Mouse (Mus musculus): ENCODE results near the gene Bsnd. TPM values are rescaled to one million over a fixed set of nuclear protein-coding genes. Genes with fewer than 3 reads are reported as not detected.

Bsnd gene
- polyA plus RNA-seq, 1 experiment from 2014 or later = 4.8 TPM

DNA sequence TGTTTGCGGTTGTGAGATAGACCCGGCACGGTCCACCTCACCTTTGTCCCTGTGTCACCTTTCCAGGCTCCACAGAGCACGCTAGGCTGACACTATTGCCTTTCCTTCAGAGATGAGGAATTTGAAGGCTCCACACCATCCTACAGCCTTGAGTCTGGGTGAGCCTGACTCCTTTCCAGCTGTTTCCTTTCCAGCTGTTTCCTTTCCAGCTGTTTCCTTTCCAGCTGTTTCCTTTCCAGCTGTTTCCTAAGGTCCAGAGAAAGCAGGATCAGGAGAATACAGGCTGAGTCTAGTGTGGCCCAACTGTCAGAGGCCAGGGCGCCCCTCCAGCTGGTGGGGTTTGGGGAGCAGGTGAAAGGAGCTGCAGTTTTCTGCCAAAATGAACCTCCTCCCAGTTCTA, 21.2 kb downstream of the Bsnd start:
- no peaks in the 10 kb centered on the region for H3K9me3 ChIP-seq (ENCODE audit: control insufficient read depth, low read length)
- H3K27ac ChIP-seq (ENCODE audit: low read depth, low read length) = no peak overlapping the region
- 57% methylated on average over 5 of the region's 5 CpGs for WGBS
- no peak for ATAC-seq (ENCODE audit: low FRiP score, low TSS enrichment)
- no peaks in the 10 kb centered on the region for H3K36me3 ChIP-seq (ENCODE audit: control insufficient read depth, insufficient read depth, low read length)
- H3K4me2 ChIP-seq (replicated peaks; ENCODE audit: low read depth, low read length) = no peak overlapping the region
- no peaks in the 10 kb centered on the region for H3K27me3 ChIP-seq (ENCODE audit: control insufficient read depth, insufficient read depth, low read length)
- no peak overlapping the region for H3K9ac ChIP-seq (ENCODE audit: low read depth, low read length)
- H3K4me1 ChIP-seq (ENCODE audit: control insufficient read depth, insufficient read depth, low read length) = no peaks in the 10 kb centered on the region
- no peak overlapping the region for H3K4me3 ChIP-seq (ENCODE audit: low read length)

DNA sequence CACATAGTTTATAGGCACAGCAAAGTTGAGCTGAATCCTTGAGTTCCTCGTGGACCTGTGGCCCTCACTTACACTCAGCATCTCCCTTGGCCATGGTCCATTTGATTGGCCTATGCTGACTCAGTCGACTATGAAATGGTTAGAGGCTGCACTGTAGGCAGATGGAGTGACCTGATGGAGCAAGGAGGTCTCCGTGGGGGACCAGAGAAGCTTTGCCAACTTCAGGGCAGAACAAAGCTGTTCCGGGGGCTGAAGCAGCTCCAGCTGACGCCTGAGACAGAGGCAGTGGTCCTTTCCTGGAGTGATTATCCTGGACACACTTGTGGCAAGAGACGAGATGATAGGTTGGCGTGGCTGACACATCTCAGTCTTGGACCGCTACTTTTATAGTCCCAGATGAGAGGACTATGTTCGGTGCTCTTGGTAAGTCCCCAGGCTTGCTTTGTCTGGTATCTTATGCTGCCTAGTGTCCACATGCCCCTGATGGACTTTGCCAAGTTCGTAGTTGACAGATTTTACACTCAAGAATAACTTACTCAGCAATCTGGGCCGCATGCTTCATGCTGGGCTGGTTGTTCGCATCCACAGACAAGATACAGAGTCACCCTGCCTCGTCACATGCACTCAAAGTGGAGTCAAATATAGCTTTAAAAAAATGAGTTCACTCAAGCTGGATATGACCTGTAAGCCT, 24.5 kb downstream of the Bsnd start:
- Histone ChIP-seq H3K36me3 (ENCODE audit: control insufficient read depth, insufficient read depth, low read length) (no peaks in the 10 kb centered on the region), H3K4me3 (ENCODE audit: low read length) (no peak overlapping the region), H3K27me3 (ENCODE audit: control insufficient read depth, insufficient read depth, low read length) (peaks cover 22% of the 10 kb centered on the region), H3K4me1 (ENCODE audit: control insufficient read depth, insufficient read depth, low read length) (peaks cover 7% of the 10 kb centered on the region; the same call in 1 of the 2 replicates), H3K9ac (ENCODE audit: low read depth, low read length) (no peak overlapping the region), H3K4me2 (replicated peaks; ENCODE audit: low read depth, low read length) (no peak overlapping the region), H3K27ac (ENCODE audit: low read depth, low read length) (no peak overlapping the region), H3K9me3 (ENCODE audit: control insufficient read depth, low read length) (no peaks in the 10 kb centered on the region)
- ATAC-seq (ENCODE audit: low FRiP score, low TSS enrichment) = no peak
- 81% methylated on average over 13 of the region's 13 CpGs for WGBS

DNA sequence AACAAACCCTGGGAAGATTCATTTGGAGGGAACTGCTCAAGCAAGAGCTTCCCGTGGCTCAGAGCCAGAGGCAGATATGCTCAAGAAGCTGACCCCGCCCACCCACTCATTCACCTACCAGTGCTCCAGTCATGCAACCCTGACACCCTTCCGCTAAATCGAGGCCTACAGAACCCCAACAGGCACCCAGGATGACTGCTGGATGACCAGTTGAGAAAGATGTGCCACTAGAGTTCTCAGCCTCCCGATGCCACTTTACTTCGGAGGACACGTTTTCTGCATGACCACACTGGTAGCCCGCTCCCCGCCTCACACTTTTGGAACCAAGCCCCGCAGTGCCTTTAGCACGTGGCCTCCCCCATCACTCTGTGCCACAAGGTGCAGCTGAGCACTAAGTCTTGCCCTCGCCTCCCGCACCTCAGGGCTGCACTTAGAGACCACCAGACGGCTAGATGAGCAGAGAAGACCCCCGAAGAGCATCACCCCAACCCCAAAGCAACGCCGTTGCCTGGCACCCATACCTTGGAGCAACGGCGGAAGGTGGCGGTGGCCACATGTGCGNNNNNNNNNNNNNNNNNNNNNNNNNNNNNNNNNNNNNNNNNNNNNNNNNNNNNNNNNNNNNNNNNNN, 28.8 kb downstream of the Bsnd start:
- 28% methylated on average over 21 of the region's 21 CpGs for WGBS
- H3K4me3 ChIP-seq (ENCODE audit: low read length) = peak overlapping the region; percentile 34
- peaks cover 7% of the 10 kb centered on the region; the same call in 1 of the 2 replicates for H3K4me1 ChIP-seq (ENCODE audit: control insufficient read depth, insufficient read depth, low read length)
- no peak for ATAC-seq (ENCODE audit: low FRiP score, low TSS enrichment)
- no peak overlapping the region for H3K27ac ChIP-seq (ENCODE audit: low read depth, low read length)
- H3K36me3 ChIP-seq (ENCODE audit: control insufficient read depth, insufficient read depth, low read length) = no peaks in the 10 kb centered on the region
- peaks cover 24% of the 10 kb centered on the region for H3K27me3 ChIP-seq (ENCODE audit: control insufficient read depth, insufficient read depth, low read length)
- H3K9ac ChIP-seq (ENCODE audit: low read depth, low read length) = peak overlapping the region; percentile 36; the same call in 1 of the 2 replicates
- no peaks in the 10 kb centered on the region for H3K9me3 ChIP-seq (ENCODE audit: control insufficient read depth, low read length)
- H3K4me2 ChIP-seq (replicated peaks; ENCODE audit: low read depth, low read length) = peak overlapping the region; percentile 52

DNA sequence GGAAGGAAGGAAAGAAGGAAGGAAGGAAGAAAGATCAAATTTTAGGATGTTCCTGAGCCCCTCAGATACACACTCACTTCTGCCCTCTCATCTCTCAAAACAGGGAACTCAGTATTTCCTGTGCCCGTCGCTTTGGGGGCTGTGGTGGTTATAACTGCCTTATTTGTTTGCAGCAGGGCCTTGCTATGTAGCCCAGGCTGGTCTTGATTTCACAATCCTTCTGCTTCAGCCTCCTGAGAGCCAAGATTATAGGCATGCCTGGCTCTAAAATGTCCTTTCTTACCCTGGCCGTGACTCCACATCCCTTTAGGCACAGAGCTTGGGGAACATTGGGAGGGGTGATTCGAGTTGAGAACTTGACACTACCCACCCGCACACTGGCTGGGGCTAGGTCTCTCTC, 29.6 kb downstream of the Bsnd start:
- WGBS = 78% methylated on average over 5 of the region's 5 CpGs

DNA sequence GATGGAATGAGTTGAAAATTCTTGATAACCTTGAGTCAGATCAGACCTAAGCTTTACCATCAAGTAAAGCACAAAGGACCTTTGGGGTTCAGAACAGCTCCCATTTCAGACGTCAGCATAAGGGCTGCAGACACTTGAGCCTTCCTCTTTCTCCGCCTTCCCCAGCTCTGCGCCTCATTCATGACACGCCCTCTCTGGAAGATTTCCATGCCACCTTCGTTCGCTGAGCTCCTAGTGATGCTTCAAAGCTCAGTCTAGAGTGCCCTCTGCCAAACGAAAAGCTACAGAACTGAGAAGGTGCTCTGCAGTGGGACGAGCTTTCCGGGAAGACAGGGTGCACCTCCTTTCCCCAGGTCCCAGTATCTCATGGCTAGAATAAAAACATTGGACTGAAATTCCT, 30.1 kb downstream of the Bsnd start:
- no peak overlapping the region for H3K4me3 ChIP-seq (ENCODE audit: low read length)
- no peak for ATAC-seq (ENCODE audit: low FRiP score, low TSS enrichment)
- H3K36me3 ChIP-seq (ENCODE audit: control insufficient read depth, insufficient read depth, low read length) = no peaks in the 10 kb centered on the region
- 78% methylated on average over 9 of the region's 9 CpGs for WGBS
- H3K27me3 ChIP-seq (ENCODE audit: control insufficient read depth, insufficient read depth, low read length) = peaks cover 24% of the 10 kb centered on the region
- H3K4me1 ChIP-seq (ENCODE audit: control insufficient read depth, insufficient read depth, low read length) = peaks cover 7% of the 10 kb centered on the region; the same call in 1 of the 2 replicates
- no peak overlapping the region for H3K4me2 ChIP-seq (replicated peaks; ENCODE audit: low read depth, low read length)
- H3K9me3 ChIP-seq (ENCODE audit: control insufficient read depth, low read length) = no peaks in the 10 kb centered on the region
- H3K27ac ChIP-seq (ENCODE audit: low read depth, low read length) = no peak overlapping the region
- H3K9ac ChIP-seq (ENCODE audit: low read depth, low read length) = no peak overlapping the region

More for the DNA sequence above, 29.6 kb downstream of the Bsnd start:
- H3K4me3 ChIP-seq (ENCODE audit: low read length) = no peak overlapping the region
- H3K9ac ChIP-seq (ENCODE audit: low read depth, low read length) = no peak overlapping the region
- H3K36me3 ChIP-seq (ENCODE audit: control insufficient read depth, insufficient read depth, low read length) = no peaks in the 10 kb centered on the region
- H3K9me3 ChIP-seq (ENCODE audit: control insufficient read depth, low read length) = no peaks in the 10 kb centered on the region
- no peak overlapping the region for H3K27ac ChIP-seq (ENCODE audit: low read depth, low read length)
- ATAC-seq (ENCODE audit: low FRiP score, low TSS enrichment) = no peak
- H3K4me2 ChIP-seq (replicated peaks; ENCODE audit: low read depth, low read length) = no peak overlapping the region
- peaks cover 7% of the 10 kb centered on the region; the same call in 1 of the 2 replicates for H3K4me1 ChIP-seq (ENCODE audit: control insufficient read depth, insufficient read depth, low read length)
- H3K27me3 ChIP-seq (ENCODE audit: control insufficient read depth, insufficient read depth, low read length) = peaks cover 24% of the 10 kb centered on the region

DNA sequence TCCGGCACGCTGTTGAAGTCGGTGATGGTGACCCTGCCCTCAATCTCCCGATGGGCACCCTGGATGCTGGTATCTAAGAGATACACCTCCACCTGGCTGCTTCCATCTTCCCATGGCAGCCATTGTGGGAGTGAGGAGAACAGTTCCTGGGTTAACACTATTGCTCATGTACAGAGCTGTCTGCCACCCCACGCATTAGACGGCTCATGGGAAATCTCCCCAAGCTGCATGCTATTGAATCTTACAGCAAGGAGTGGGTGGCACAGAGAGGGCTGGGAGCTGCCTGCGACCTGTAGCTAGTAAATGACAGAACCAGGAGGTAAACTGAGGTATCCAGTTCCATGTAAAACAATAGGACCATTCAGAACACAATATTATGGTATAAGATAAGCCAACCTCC, 37.5 kb downstream of the Bsnd start:
- H3K9ac ChIP-seq (ENCODE audit: low read depth, low read length) = no peak overlapping the region
- H3K4me3 ChIP-seq (ENCODE audit: low read length) = no peak overlapping the region
- ATAC-seq (ENCODE audit: low FRiP score, low TSS enrichment) = no peak
- H3K36me3 ChIP-seq (ENCODE audit: control insufficient read depth, insufficient read depth, low read length) = no peaks in the 10 kb centered on the region
- H3K4me1 ChIP-seq (ENCODE audit: control insufficient read depth, insufficient read depth, low read length) = no peaks in the 10 kb centered on the region
- H3K9me3 ChIP-seq (ENCODE audit: control insufficient read depth, low read length) = no peaks in the 10 kb centered on the region
- H3K27ac ChIP-seq (ENCODE audit: low read depth, low read length) = no peak overlapping the region
- no peaks in the 10 kb centered on the region for H3K27me3 ChIP-seq (ENCODE audit: control insufficient read depth, insufficient read depth, low read length)
- 93% methylated on average over 7 of the region's 7 CpGs for whole genome bisulfite sequencing
- H3K4me2 ChIP-seq (replicated peaks; ENCODE audit: low read depth, low read length) = no peak overlapping the region

DNA sequence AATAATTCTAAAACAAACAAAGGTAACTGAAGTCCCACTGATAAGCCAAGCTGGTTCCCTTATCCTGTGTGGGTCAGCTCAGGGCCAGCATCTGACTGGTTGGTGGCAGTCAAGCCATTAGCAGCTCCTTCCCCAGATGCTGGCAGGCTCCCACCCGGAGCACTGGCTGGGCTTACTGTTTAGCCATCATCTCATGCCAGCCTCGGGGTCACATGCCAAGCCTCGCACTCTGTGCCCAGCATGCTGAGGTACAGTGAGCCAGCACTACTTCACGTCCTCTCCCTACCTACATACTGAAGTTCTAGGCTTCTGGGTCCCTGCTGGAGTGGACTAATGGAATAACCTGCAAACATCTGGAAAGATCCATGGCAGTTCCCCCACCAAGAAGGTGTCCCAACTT, 38.6 kb downstream of the Bsnd start:
- Histone ChIP-seq H3K9me3 (ENCODE audit: control insufficient read depth, low read length) (no peaks in the 10 kb centered on the region), H3K27ac (ENCODE audit: low read depth, low read length) (no peak overlapping the region), H3K4me3 (ENCODE audit: low read length) (no peak overlapping the region), H3K9ac (ENCODE audit: low read depth, low read length) (no peak overlapping the region), H3K27me3 (ENCODE audit: control insufficient read depth, insufficient read depth, low read length) (no peaks in the 10 kb centered on the region), H3K4me1 (ENCODE audit: control insufficient read depth, insufficient read depth, low read length) (no peaks in the 10 kb centered on the region), H3K4me2 (replicated peaks; ENCODE audit: low read depth, low read length) (no peak overlapping the region), H3K36me3 (ENCODE audit: control insufficient read depth, insufficient read depth, low read length) (no peaks in the 10 kb centered on the region)
- no peak for ATAC-seq (ENCODE audit: low FRiP score, low TSS enrichment)
- WGBS = 80% methylated on average over 4 of the region's 4 CpGs

DNA sequence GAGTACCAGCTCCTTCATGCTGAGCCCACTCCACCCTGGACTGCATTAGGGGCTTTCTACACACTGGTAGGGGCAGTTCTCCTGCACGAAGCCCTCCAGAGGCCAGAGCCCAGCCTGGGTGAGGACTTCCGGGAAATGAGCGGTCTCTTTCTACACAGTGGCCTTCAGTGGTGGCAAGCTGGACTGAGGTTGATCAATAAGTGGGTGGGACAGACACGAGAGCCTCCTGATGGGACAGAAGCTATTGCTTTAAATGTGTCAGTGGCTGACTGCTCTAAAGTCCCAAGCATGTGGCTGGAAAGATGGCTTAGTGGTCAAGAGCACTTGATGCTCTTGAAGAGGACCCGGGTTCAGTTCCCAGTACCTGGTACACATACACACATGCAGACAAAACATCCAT, 39.0 kb downstream of the Bsnd start:
- Histone ChIP-seq H3K36me3 (ENCODE audit: control insufficient read depth, insufficient read depth, low read length) (no peaks in the 10 kb centered on the region), H3K27me3 (ENCODE audit: control insufficient read depth, insufficient read depth, low read length) (no peaks in the 10 kb centered on the region), H3K4me1 (ENCODE audit: control insufficient read depth, insufficient read depth, low read length) (no peaks in the 10 kb centered on the region), H3K9me3 (ENCODE audit: control insufficient read depth, low read length) (no peaks in the 10 kb centered on the region), H3K9ac (ENCODE audit: low read depth, low read length) (no peak overlapping the region), H3K27ac (ENCODE audit: low read depth, low read length) (no peak overlapping the region), H3K4me2 (replicated peaks; ENCODE audit: low read depth, low read length) (no peak overlapping the region), H3K4me3 (ENCODE audit: low read length) (no peak overlapping the region)
- no peak for ATAC-seq (ENCODE audit: low FRiP score, low TSS enrichment)
- 90% methylated on average over 5 of the region's 5 CpGs for WGBS

DNA sequence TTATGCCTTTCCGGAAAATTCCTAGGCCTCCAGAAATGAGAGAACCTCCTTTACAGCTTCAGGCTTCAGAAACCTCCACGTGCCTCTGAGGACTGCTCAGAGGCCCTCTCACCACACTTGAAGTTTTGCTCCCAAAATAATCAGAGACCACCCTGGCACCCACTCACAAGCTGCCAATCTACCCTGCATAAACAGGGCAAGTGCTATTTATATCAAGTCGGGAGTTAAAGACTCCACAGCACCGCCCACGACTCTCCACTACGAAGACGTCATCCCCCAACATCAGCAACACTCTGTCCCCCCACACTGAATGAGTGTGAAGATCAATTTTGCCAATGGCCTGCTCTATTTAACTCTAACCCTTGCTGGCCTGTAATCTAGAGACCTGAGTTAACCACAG, 39.7 kb downstream of the Bsnd start:
- 62% methylated on average over 7 of the region's 7 CpGs for WGBS
- Histone ChIP-seq H3K9me3 (ENCODE audit: control insufficient read depth, low read length) (no peaks in the 10 kb centered on the region), H3K4me2 (replicated peaks; ENCODE audit: low read depth, low read length) (no peak overlapping the region), H3K27ac (ENCODE audit: low read depth, low read length) (no peak overlapping the region), H3K4me3 (ENCODE audit: low read length) (no peak overlapping the region), H3K4me1 (ENCODE audit: control insufficient read depth, insufficient read depth, low read length) (no peaks in the 10 kb centered on the region), H3K36me3 (ENCODE audit: control insufficient read depth, insufficient read depth, low read length) (no peaks in the 10 kb centered on the region), H3K9ac (ENCODE audit: low read depth, low read length) (no peak overlapping the region), H3K27me3 (ENCODE audit: control insufficient read depth, insufficient read depth, low read length) (no peaks in the 10 kb centered on the region)
- no peak for ATAC-seq (ENCODE audit: low FRiP score, low TSS enrichment)
